Mouse (Mus musculus): Measurements from ENCODE around the gene Sik3. TPM values are rescaled to one million over a fixed set of nuclear protein-coding genes. Genes with fewer than 3 reads are reported as not detected.

Sik3 gene
- 3.5 TPM for polyA plus RNA-seq (2014; fragmentation: Illumina TruSeq; extraction: RNeasy Lipid Tissue Mini Kit (QIAGEN cat#74804); ENCODE audit: low replicate concordance)

DNA sequence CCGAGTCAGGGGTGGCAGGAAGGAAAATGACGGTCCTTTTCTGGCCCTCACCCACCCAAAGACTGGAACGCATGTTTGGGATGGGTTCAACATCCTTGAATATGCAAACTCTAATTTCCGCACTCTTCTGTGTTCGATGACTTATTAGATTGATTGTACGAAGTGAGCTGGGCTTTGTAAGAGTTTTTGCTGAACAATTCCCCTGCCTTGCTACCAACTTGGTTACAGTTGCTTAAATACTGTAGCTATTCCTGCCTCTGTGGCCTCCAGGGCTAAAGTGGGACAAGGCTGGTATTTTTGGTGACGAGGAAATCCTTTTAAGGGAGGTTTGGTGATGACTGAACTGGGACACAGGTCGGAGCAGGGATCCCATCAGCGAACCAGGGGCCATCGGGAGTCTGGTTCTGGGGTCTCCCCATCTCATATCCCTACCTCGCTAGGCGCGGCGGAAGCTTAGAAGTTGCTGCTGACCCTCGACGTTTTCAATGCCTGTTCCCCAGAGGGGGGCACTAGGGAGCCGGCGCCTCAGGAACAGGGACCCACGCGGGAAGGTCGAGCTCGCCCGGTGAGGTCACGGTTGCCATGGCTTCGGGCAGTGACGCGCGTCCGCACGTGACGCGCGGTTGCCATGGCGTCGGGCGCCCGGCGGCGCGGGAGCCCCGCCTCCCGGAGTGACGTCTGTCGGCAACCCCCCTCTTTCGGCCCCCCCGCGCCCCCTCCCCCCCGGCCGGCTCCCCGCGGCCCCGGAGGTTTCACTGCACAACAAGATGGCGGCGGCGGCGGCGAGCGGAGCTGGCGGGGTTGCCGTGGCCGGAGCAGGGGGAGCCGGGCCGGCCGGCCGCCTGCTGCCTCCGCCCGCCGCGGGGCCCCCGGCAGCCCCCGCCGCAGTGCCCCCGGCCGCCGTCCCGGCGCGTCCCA lies at the start of gene Sik3, which contains the start of gene Pafah1b2:
TSS of gene Sik3 (plus strand) at position 730 of the 918 bp plus-strand sequence.
TSS of gene Pafah1b2 (minus strand) at position 600 of the 918 bp plus-strand sequence.

DNA sequence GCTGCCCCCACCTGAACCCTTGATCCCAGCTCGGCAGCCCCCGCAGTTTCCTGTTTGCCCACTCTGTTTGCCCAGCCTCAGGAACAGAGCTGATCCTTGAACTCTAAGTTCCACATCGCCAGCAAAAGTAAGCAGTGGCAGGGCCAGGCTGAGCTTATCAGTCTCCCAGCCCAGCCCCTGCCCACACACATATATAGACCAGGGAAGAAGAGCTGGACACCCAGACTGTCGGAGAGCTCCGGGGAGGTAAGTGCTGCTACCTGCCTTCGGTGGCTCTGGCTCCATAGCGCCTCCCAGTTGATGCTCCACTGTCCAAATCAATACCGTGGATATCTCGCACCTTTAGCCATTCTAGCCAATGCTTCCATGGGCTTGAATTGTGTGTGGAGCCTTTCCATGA lies 215.9 kb downstream of the Sik3 start, which contains the start of gene Apoa1:
TSS of gene Apoa1 (plus strand) at position 90 of the 400 bp plus-strand sequence.

DNA sequence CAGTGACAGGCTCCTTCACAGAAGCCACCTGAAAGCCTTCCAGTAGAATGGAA lies 222.8 kb downstream of the Sik3 start, which contains the start of gene Apoc3:
TSS of gene Apoc3 (minus strand) at position 41 of the 53 bp plus-strand sequence.

DNA sequence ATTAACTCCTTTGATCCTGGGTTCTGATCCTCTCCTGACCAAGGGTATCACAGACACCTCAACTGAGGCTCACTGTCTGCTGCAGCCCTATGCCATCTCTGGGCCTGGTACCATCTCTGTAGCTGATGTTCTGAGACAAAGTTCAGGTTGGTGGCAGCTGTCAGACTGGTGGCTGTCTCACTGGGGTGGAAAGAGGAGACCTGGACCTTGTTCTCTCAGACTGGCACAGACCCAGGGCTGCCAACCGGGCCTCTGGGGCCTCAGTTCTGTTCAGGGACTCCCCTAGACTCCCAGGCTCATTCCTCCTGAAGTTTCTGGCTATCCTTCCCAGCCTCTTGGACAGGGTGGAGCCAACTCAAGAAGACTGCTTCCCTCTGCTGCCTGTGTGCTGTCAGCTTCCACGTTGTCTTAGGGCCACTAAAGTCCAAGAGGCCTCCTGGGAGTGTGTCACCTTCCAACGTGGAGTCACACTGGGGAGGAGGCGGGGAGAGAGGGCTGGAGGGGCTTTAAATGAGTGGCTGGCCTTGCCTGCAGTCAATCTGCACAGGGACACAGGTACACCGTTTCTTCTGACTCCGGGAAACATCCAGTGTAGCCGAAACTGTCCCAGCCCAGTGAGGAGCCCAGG lies 228.0 kb downstream of the Sik3 start, which contains the start of gene Apoa4:
TSS of gene Apoa4 (plus strand) at position 171 of the 628 bp plus-strand sequence.

DNA sequence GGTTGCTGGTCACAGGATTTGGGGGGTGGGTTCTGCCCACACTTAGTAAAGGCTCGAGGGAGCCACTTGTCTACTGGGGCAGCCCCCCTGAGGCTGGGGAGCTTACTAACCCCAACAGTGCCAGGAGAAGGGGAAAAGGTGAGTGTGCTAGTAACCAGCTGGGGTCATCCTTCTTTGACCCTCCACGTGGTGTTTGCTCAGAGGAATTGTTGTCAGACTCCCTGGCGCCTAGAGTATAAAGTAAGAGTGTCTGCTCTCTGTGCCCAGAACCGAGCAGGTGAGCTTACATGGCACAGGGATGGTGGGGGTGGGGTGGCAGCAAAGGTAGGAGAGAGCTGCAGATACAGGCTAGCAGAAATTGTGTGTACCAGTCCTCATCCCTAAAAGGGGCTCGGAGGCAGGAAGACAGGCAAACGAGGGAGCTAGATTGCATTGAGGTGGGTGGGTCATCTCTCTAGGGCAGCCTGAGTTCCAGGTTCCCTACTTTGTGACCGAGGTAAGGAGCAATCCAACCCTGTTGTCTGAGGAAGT lies 255.8 kb downstream of the Sik3 start, which contains the start of gene Apoa5:
TSS of gene Apoa5 (plus strand) at position 291 of the 531 bp plus-strand sequence.

DNA sequence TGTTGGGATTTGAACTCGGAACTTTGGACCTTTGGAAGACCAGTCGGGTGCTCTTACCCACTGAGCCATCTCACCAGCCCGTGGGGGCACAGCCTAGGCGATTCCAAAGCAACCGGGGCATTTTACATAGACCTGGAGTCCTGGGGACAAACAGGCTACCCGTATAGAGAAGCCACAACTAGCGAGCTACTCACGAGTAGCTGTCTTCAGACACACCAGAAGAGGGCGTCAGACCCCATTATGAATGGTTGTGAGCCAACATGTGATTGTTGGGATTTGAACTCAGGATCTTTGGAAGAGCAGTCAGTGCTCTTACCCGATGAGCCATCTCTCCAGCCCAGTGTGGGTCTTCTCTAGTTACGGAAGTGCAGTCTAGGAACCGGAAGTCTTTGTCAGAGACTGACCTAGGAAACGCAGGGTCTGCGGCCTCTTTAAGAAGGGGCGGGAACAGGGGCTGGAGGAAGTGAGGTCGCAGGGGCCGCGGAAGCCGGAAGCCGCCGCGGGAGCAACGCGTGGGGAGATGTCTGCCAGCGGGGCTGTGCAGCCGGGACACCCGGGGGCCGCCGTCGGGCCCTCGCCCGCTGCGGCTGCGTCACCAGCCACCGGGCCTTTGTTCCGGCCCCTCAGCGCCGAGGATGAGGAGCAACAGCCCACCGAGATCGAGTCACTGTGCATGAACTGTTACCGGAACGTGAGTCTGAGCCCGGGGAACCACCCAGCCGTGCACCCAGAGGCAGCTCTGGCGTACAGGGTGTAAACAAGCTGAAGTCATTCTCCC lies 260.2 kb downstream of the Sik3 start, which contains the start of gene Zpr1:
TSS of gene Zpr1 (plus strand) at position 388 of the 778 bp plus-strand sequence.

Other genes with a start within 250 kb of the Sik3 start
- 0.71 TPM for gene Cep164, start 184.1 kb upstream of the Sik3 start, polyA plus RNA-seq (2014; fragmentation: Illumina TruSeq; extraction: RNeasy Lipid Tissue Mini Kit (QIAGEN cat#74804); ENCODE audit: low replicate concordance)
- 4.5 TPM for gene Bace1, start 174.2 kb upstream of the Sik3 start, polyA plus RNA-seq (2014; fragmentation: Illumina TruSeq; extraction: RNeasy Lipid Tissue Mini Kit (QIAGEN cat#74804); ENCODE audit: low replicate concordance)
- 4.3 TPM for gene Pcsk7, start 106.3 kb upstream of the Sik3 start, polyA plus RNA-seq (2014; fragmentation: Illumina TruSeq; extraction: RNeasy Lipid Tissue Mini Kit (QIAGEN cat#74804); ENCODE audit: low replicate concordance)
- gene Rnf214, start 105.9 kb upstream of the Sik3 start, polyA plus RNA-seq (2014; fragmentation: Illumina TruSeq; extraction: RNeasy Lipid Tissue Mini Kit (QIAGEN cat#74804); ENCODE audit: low replicate concordance) = 36.9 TPM
- 21.5 TPM for gene Tagln, start 76.8 kb upstream of the Sik3 start, polyA plus RNA-seq (2014; fragmentation: Illumina TruSeq; extraction: RNeasy Lipid Tissue Mini Kit (QIAGEN cat#74804); ENCODE audit: low replicate concordance)
- 11.2 TPM for gene Sidt2, start 57.6 kb upstream of the Sik3 start, polyA plus RNA-seq (2014; fragmentation: Illumina TruSeq; extraction: RNeasy Lipid Tissue Mini Kit (QIAGEN cat#74804); ENCODE audit: low replicate concordance)
- gene Pafah1b2, start 130 bp upstream of the Sik3 start, polyA plus RNA-seq (2014; fragmentation: Illumina TruSeq; extraction: RNeasy Lipid Tissue Mini Kit (QIAGEN cat#74804); ENCODE audit: low replicate concordance) = 35.9 TPM
- 251 TPM for gene Apoa1, start 215.8 kb downstream of the Sik3 start, polyA plus RNA-seq (2014; fragmentation: Illumina TruSeq; extraction: RNeasy Lipid Tissue Mini Kit (QIAGEN cat#74804); ENCODE audit: low replicate concordance)
- gene Apoc3, start 222.8 kb downstream of the Sik3 start, polyA plus RNA-seq (2014; fragmentation: Illumina TruSeq; extraction: RNeasy Lipid Tissue Mini Kit (QIAGEN cat#74804); ENCODE audit: low replicate concordance) = 30.0 TPM
- gene Apoa4, start 227.9 kb downstream of the Sik3 start, polyA plus RNA-seq (2014; fragmentation: Illumina TruSeq; extraction: RNeasy Lipid Tissue Mini Kit (QIAGEN cat#74804); ENCODE audit: low replicate concordance) = 82.5 TPM